Mouse (Mus musculus) stomach, postnatal 0 days (tissue): ENCODE results near the gene Use1. TPM values are rescaled to one million over a fixed set of nuclear protein-coding genes. Genes with fewer than 3 reads are reported as not detected.

Experiments
- ATAC-seq: fragments of 200-750 bp; cut with Nextera tagmentation; 2 replicates; pipeline ENCODE4 v1.8.0; 2017; ENCODE audit not compliant: low FRiP score, low TSS enrichment
- DNase-seq: peaks from one replicate; pipeline ENCODE4 v3.0.0-alpha.2; 2016; ENCODE audit warnings: low spot score
- H3K27ac ChIP-seq: fragments of 300-500 bp; sonication (generic); replicated peaks from 2 replicates; pipeline ENCODE4 v1.5.1; 2014; ENCODE audit warnings: mild to moderate bottlenecking, control low read depth
- H3K27me3 ChIP-seq: fragments of 300-500 bp; sonication (generic); 2 replicates; pipeline ENCODE4 v1.6.1; 2014; ENCODE audit warnings: low read length; ENCODE audit not compliant: control insufficient read depth, insufficient read depth
- H3K36me3 ChIP-seq: fragments of 300-500 bp; sonication (generic); 2 replicates; pipeline ENCODE4 v1.6.1; 2014; ENCODE audit warnings: low read length, mixed read lengths; ENCODE audit not compliant: control insufficient read depth, insufficient read depth
- H3K4me1 ChIP-seq: fragments of 300-500 bp; sonication (generic); replicated peaks from 2 replicates; pipeline ENCODE4 v1.6.1; 2014; ENCODE audit warnings: antibody characterized with exemption; ENCODE audit not compliant: control insufficient read depth, insufficient read depth
- H3K4me2 ChIP-seq: fragments of 300-500 bp; sonication (generic); replicated peaks from 2 replicates; pipeline ENCODE4 v1.6.1; 2014; ENCODE audit warnings: low read depth, mild to moderate bottlenecking, control low read depth, moderate library complexity
- H3K4me3 ChIP-seq: fragments of 300-500 bp; sonication (generic); 2 replicates; pipeline ENCODE4 v1.5.1; 2014; ENCODE audit warnings: low read depth, low read length, control low read depth
- H3K9ac ChIP-seq: fragments of 300-500 bp; sonication (generic); 2 replicates; pipeline ENCODE4 v1.6.1; 2014; ENCODE audit warnings: mild to moderate bottlenecking, low read length, control low read depth, mixed read lengths
- H3K9me3 ChIP-seq: fragments of 300-500 bp; sonication (generic); 2 replicates; pipeline ENCODE4 v1.6.1; 2016; ENCODE audit warnings: low read length; ENCODE audit not compliant: control insufficient read depth
- CTCF ChIP-seq: IDR thresholded peaks from 2 replicates; pipeline ENCODE4 v1.5.1; 2016; ENCODE audit warnings: antibody characterized with exemption, low read depth, mild to moderate bottlenecking, moderate library complexity
- EP300 ChIP-seq: optimal IDR thresholded peaks from 2 replicates; pipeline ENCODE3; 2016; ENCODE audit warnings: antibody characterized with exemption
- WGBS: fragments of 180-500 bp; shearing (Covaris S2); extraction: QIAGEN DNeasy Blood & Tissue Kit; methylation state at CpG from one replicate; pipeline ENCODE4 v1.1.7; 2014; 5-methylcytosine and 5-hydroxymethylcytosine counted together
- polyA plus RNA-seq: library from polyadenylated mRNA; unstranded; fragments of >200 nt; fragmentation: Nextera tagmentation; extraction: Ambion mirVana; gene quantifications from 2 replicates; pipeline ENCODE4 v1.2.1, GENCODE M21; 2015

Use1 gene
- polyA plus RNA-seq, 1 experiment from 2014 or later, result 97.1 TPM

GRCm38 (mm10) chr8:71406099-71407015 lies 39.7 kb downstream of the Use1 start:
- Histone ChIP-seq H3K9me3 (no peaks in the 10 kb centered on the region), H3K27ac (no peak overlapping the region), H3K4me3 (peak overlapping the region; percentile 58), H3K36me3 (peaks cover 3% of the 10 kb centered on the region), H3K9ac (peak overlapping the region; percentile 50), H3K27me3 (no peaks in the 10 kb centered on the region), H3K4me1 (peaks cover 11% of the 10 kb centered on the region), H3K4me2 (peak overlapping the region; percentile 92)
- under 1% methylated on average over 49 of the region's 55 CpGs for WGBS
- DNase-seq (peak; percentile 82), ATAC-seq (peak; percentile 68)
- TF ChIP-seq CTCF (peak; percentile 83), EP300 (no peak)

GRCm38 (mm10) chr8:71407441-71407840 lies 40.8 kb downstream of the Use1 start:
- peaks cover 3% of the 10 kb centered on the region for H3K36me3 ChIP-seq
- no peak for ATAC-seq
- H3K4me1 ChIP-seq, result peaks cover 11% of the 10 kb centered on the region
- no peak overlapping the region for H3K9ac ChIP-seq
- H3K27me3 ChIP-seq, result no peaks in the 10 kb centered on the region
- no peak overlapping the region for H3K4me3 ChIP-seq
- H3K4me2 ChIP-seq, result no peak overlapping the region
- no peaks in the 10 kb centered on the region for H3K9me3 ChIP-seq
- no peak for DNase-seq
- 93% methylated on average over 14 of the region's 14 CpGs for WGBS
- no peak overlapping the region for H3K27ac ChIP-seq
- TF ChIP-seq CTCF, result no peak
- no peak for TF ChIP-seq EP300

GRCm38 (mm10) chr8:71408231-71408630 lies 41.6 kb downstream of the Use1 start:
- H3K4me1 ChIP-seq, result peaks cover 11% of the 10 kb centered on the region
- DNase-seq, result no peak
- no peak overlapping the region for H3K4me3 ChIP-seq
- ATAC-seq, result no peak
- no peak for TF ChIP-seq EP300
- no peak for TF ChIP-seq CTCF
- no peak overlapping the region for H3K4me2 ChIP-seq
- WGBS, result 90% methylated on average over 4 of the region's 4 CpGs
- H3K27me3 ChIP-seq, result no peaks in the 10 kb centered on the region
- no peaks in the 10 kb centered on the region for H3K9me3 ChIP-seq
- H3K9ac ChIP-seq, result no peak overlapping the region
- H3K27ac ChIP-seq, result no peak overlapping the region
- H3K36me3 ChIP-seq, result peaks cover 3% of the 10 kb centered on the region

GRCm38 (mm10) chr8:71411535-71412273 lies 45.1 kb downstream of the Use1 start:
- no peak overlapping the region for H3K9ac ChIP-seq
- no peak overlapping the region for H3K4me2 ChIP-seq
- no peaks in the 10 kb centered on the region for H3K9me3 ChIP-seq
- peak; percentile 26; the same call in 1 of the 2 replicates for ATAC-seq
- 40% methylated on average over 11 of the region's 11 CpGs for WGBS
- no peak overlapping the region for H3K4me3 ChIP-seq
- peaks cover 3% of the 10 kb centered on the region for H3K36me3 ChIP-seq
- 0 out of 2 replicates have a peak, but pooled peaks cover 2% of the 10 kb centered on the region for H3K4me1 ChIP-seq
- DNase-seq, result no peak
- no peaks in the 10 kb centered on the region for H3K27me3 ChIP-seq
- no peak overlapping the region for H3K27ac ChIP-seq
- TF ChIP-seq CTCF, result no peak
- TF ChIP-seq EP300, result no peak

Other genes with a start within 250 kb of the Use1 start
- 5.8 and 6.0 TPM in 2 replicates for gene Myo9b, start 94.1 kb upstream of the Use1 start, polyA plus RNA-seq
- 24.8 and 29.0 TPM in 2 replicates for gene Haus8, start 93.9 kb upstream of the Use1 start, polyA plus RNA-seq
- 8.2 and 9.1 TPM in 2 replicates for gene Ocel1, start 4.5 kb downstream of the Use1 start, polyA plus RNA-seq
- gene Nr2f6, start 15.1 kb downstream of the Use1 start, polyA plus RNA-seq, result 47.0 and 56.1 TPM in 2 replicates
- 4.1 and 4.5 TPM in 2 replicates for gene Ushbp1, start 29.0 kb downstream of the Use1 start, polyA plus RNA-seq
- gene Babam1, start 30.0 kb downstream of the Use1 start, polyA plus RNA-seq, result 54.7 and 61.7 TPM in 2 replicates
- 5.0 and 6.4 TPM in 2 replicates for gene Ankle1, start 39.2 kb downstream of the Use1 start, polyA plus RNA-seq
- 22.1 and 23.5 TPM in 2 replicates for gene Abhd8, start 96.8 kb downstream of the Use1 start, polyA plus RNA-seq
- 127 and 137 TPM in 2 replicates for gene Mrpl34, start 98.1 kb downstream of the Use1 start, polyA plus RNA-seq
- gene Dda1, start 102.4 kb downstream of the Use1 start, polyA plus RNA-seq, result 72.5 and 74.5 TPM in 2 replicates
- 0.68 and 1.1 TPM in 2 replicates for gene Ano8, start 119.1 kb downstream of the Use1 start, polyA plus RNA-seq
- 7.2 and 8.2 TPM in 2 replicates for gene Gtpbp3, start 121.3 kb downstream of the Use1 start, polyA plus RNA-seq
- gene Plvap, start 144.9 kb downstream of the Use1 start, polyA plus RNA-seq, result 56.3 and 60.9 TPM in 2 replicates
- gene Ccdc194, start 158.9 kb downstream of the Use1 start, polyA plus RNA-seq, result 0.29 and 0.46 TPM in 2 replicates
- 32.8 and 34.2 TPM in 2 replicates for gene Bst2, start 170.6 kb downstream of the Use1 start, polyA plus RNA-seq
- 103 TPM in 2 replicates for gene Mvb12a, start 176.1 kb downstream of the Use1 start, polyA plus RNA-seq
- gene Tmem221, start 192.0 kb downstream of the Use1 start, polyA plus RNA-seq, result 1.0 and 1.4 TPM in 2 replicates
- 0.04 and 0.05 TPM in 2 replicates for gene Nxnl1, start 199.8 kb downstream of the Use1 start, polyA plus RNA-seq
- gene Slc27a1, start 202.0 kb downstream of the Use1 start, polyA plus RNA-seq, result 26.5 and 27.4 TPM in 2 replicates
- gene Pgls, start 225.3 kb downstream of the Use1 start, polyA plus RNA-seq, result 221 and 223 TPM in 2 replicates
- 0.99 and 1.4 TPM in 2 replicates for gene Fam129c, start 230.8 kb downstream of the Use1 start, polyA plus RNA-seq
- 40.3 and 41.1 TPM in 2 replicates for gene Colgalt1, start 244.2 kb downstream of the Use1 start, polyA plus RNA-seq